Mouse (Mus musculus) cortical plate, adult 2 months (tissue): ENCODE results near the gene Uvrag. TPM values are rescaled to one million over a fixed set of nuclear protein-coding genes. Genes with fewer than 3 reads are reported as not detected.

ENCODE experiments used
- H3K27ac ChIP-seq: fragments of 200-500 bp; 2 replicates; pipeline ENCODE4 v1.5.1; 2012; ENCODE audit warnings: low read length, control low read depth, inconsistent platforms; ENCODE audit not compliant: insufficient read depth
- H3K4me1 ChIP-seq: fragments of 200-500 bp; 2 replicates; pipeline ENCODE4 v1.6.1; 2011; ENCODE audit warnings: low read length; ENCODE audit not compliant: control insufficient read depth, insufficient read depth
- H3K4me3 ChIP-seq: fragments of 200-500 bp; 2 replicates; pipeline ENCODE4 v1.5.1; 2011; ENCODE audit warnings: mild to moderate bottlenecking, low read length, control low read depth; ENCODE audit not compliant: insufficient read depth
- CTCF ChIP-seq: fragments of 200-500 bp; IDR thresholded peaks from 2 replicates; pipeline ENCODE4 v1.5.1; 2011; ENCODE audit warnings: mild to moderate bottlenecking, control low read depth, low read length; ENCODE audit not compliant: insufficient read depth; ENCODE audit errors: extremely low read depth
- POLR2A ChIP-seq: fragments of 200-500 bp; IDR thresholded peaks from 2 replicates; pipeline ENCODE4 v1.6.1; 2011; ENCODE audit warnings: mild to moderate bottlenecking, low read length, control low read depth; ENCODE audit not compliant: insufficient read depth; ENCODE audit errors: extremely low read depth
- polyA plus RNA-seq: library from polyadenylated mRNA; depleted of rRNA; stranded (reverse); fragments of >200 nt; gene quantifications from 2 replicates; pipeline ENCODE4 v1.2.3, GENCODE M21; 2012

Uvrag gene
- polyA plus RNA-seq, 1 experiment, result 18.0 TPM

GRCm38 (mm10) chr7:98935757-98936156 lies 205.2 kb downstream of the Uvrag start:
- Histone ChIP-seq H3K27ac (no peak overlapping the region), H3K4me3 (no peak overlapping the region), H3K4me1 (peaks cover 3% of the 10 kb centered on the region; the same call in 1 of the 2 replicates)
- TF ChIP-seq CTCF (no peak), POLR2A (no peak)

DNA sequence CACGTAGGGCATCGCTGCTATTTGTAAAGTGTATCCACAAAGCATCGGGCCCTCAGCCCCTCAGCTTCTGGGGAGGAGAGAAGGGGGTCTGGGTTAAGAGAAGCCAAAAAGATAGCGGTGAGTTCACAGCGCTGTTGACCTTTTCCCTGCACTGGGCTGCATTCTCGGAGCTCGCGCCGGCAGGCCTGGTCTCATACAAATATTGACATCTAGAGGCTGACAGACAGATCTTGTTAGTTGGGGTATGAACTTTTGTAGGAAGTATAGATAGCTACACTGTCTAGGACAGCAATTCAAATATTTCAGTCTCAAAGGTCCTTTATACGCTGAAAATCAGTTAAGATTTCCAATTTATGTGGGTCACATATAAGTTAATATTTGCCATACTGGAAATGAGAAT lies 205.7 kb downstream of the Uvrag start:
- TF ChIP-seq POLR2A, result no peak
- no peak for TF ChIP-seq CTCF
- Histone ChIP-seq H3K4me1 (peaks cover 3% of the 10 kb centered on the region; the same call in 1 of the 2 replicates), H3K27ac (no peak overlapping the region), H3K4me3 (no peak overlapping the region)

GRCm38 (mm10) chr7:98928336-98929025 lies 212.5 kb downstream of the Uvrag start:
- Histone ChIP-seq H3K27ac (no peak overlapping the region), H3K4me1 (peaks cover 2% of the 10 kb centered on the region; the same call in 1 of the 2 replicates), H3K4me3 (no peak overlapping the region)
- TF ChIP-seq CTCF (no peak), POLR2A (no peak)

DNA sequence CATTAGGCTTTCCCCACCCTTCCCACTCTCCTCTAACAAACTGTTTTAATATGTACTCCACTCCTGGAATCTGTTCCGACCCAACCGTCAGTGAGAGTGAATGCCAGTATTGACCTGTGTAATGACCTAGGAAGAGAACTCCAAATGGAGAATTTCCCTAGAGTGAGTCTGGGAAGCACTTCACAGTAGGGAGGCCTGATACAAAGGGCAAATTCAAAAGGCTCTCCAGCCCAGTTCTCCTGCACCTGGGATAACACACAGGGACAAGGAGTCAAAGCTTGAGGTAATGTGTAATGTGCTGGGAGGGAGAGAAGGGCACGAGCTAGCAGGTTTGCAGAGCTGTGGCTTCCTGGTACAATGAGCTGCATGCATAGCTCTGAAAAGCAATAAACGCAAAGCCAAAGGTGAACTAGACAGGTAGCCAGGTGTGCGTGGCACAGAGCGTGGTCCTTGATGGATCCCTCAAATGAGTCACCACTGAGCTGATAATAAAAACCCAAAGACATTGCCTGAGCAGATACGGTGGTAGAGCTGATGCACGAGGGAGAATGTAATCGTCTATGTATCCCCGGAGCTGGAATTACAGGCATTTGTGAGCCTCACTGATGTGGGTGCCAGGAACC lies 213.9 kb downstream of the Uvrag start:
- no peak overlapping the region for H3K4me3 ChIP-seq
- TF ChIP-seq CTCF (no peak), POLR2A (no peak)
- peaks cover 2% of the 10 kb centered on the region; the same call in 1 of the 2 replicates for H3K4me1 ChIP-seq
- no peak overlapping the region for H3K27ac ChIP-seq

GRCm38 (mm10) chr7:98924380-98924869 lies 216.5 kb downstream of the Uvrag start:
- Histone ChIP-seq H3K4me3 (no peak overlapping the region), H3K27ac (no peak overlapping the region)
- TF ChIP-seq CTCF (no peak), POLR2A (no peak)

DNA sequence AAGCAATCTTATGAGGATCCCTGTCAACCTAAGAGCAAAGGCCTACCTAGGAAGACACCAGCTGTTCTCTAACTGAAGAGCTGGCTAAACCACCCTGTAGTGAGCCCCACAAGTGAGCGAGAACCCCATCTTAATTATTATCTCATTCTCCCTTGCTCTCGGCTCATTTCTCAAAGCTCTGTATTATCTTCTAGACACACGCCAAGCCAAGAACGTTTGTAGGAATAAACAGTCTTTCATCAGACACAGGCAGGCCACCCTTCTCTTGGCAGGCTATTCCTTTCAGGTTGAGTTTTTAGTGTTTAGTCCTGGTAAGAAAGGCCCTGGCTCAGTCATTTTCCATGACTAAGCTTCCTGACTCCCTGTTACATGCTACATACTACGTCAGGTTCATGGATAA lies 218.0 kb downstream of the Uvrag start:
- no peak overlapping the region for H3K27ac ChIP-seq
- no peak overlapping the region for H3K4me3 ChIP-seq
- H3K4me1 ChIP-seq, result peaks cover 2% of the 10 kb centered on the region; the same call in 1 of the 2 replicates
- TF ChIP-seq CTCF, result no peak
- TF ChIP-seq POLR2A, result no peak

More at GRCm38 (mm10) chr7:98924380-98924869, 216.5 kb downstream of the Uvrag start:
- H3K4me1 ChIP-seq, result peaks cover 2% of the 10 kb centered on the region; the same call in 1 of the 2 replicates

GRCm38 (mm10) chr7:98917407-98917806 lies 223.5 kb downstream of the Uvrag start:
- Histone ChIP-seq H3K27ac (no peak overlapping the region), H3K4me3 (no peak overlapping the region), H3K4me1 (no peaks in the 10 kb centered on the region)
- TF ChIP-seq POLR2A (no peak), CTCF (no peak)

- TF ChIP-seq CTCF (no peak), POLR2A (no peak)
- Histone ChIP-seq H3K4me3 (no peak overlapping the region), H3K4me1 (no peaks in the 10 kb centered on the region), H3K27ac (no peak overlapping the region)
Observed at GRCm38 (mm10) chr7:98916581-98916980, 224.4 kb downstream of the Uvrag start.

DNA sequence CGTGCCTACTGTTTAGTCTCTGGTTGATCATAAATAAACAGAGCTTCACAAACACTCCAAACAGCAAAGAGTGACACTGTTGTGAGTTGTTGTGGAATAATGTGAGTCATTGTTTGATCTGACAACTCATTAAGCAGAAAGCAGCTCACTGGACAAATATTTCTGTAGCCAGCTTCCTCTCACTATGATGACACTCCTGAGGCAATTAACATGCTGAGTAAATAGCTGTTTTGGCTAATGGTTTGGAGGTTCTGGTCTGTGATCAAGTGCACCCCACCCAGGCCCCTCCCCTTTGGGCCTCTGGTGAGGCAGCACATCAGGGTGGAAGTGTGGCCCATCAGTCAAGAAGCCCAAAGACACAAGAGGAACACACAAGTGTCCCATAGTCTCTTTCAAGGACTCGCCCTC lies 228.0 kb downstream of the Uvrag start:
- Histone ChIP-seq H3K4me1 (no peaks in the 10 kb centered on the region), H3K4me3 (no peak overlapping the region), H3K27ac (no peak overlapping the region)
- TF ChIP-seq POLR2A, result no peak
- TF ChIP-seq CTCF, result no peak

GRCm38 (mm10) chr7:98911276-98911675 lies 229.7 kb downstream of the Uvrag start:
- no peaks in the 10 kb centered on the region for H3K4me1 ChIP-seq
- TF ChIP-seq POLR2A (no peak), CTCF (no peak)
- no peak overlapping the region for H3K27ac ChIP-seq
- no peak overlapping the region for H3K4me3 ChIP-seq
